Mouse (Mus musculus) heart, embryonic 11.5 days (tissue): ENCODE results near the gene Vps39. TPM values are rescaled to one million over a fixed set of nuclear protein-coding genes. Genes with fewer than 3 reads are reported as not detected.

Experiments used
- polyA plus RNA-seq: library from polyadenylated mRNA; unstranded; fragments of >200 nt; fragmentation: Nextera tagmentation; extraction: Ambion mirVana; gene quantifications from 2 replicates; pipeline ENCODE4 v1.2.1, GENCODE M21; 2014

Vps39 gene
- polyA plus RNA-seq, 1 experiment from 2014 or later = 19.1 TPM

Other genes with a start within 250 kb of the Vps39 start
- gene Ehd4, start 198.5 kb downstream of the Vps39 start, polyA plus RNA-seq = 97.3 and 113 TPM in 2 replicates
- 0.49 and 0.62 TPM in 2 replicates for gene Pla2g4e, start 107.8 kb downstream of the Vps39 start, polyA plus RNA-seq
- gene Pla2g4d, start 63.9 kb downstream of the Vps39 start, polyA plus RNA-seq = not detected in 2 replicates
- not detected in 2 replicates for gene Pla2g4f, start 39.0 kb downstream of the Vps39 start, polyA plus RNA-seq
- gene Ganc, start 50.8 kb upstream of the Vps39 start, polyA plus RNA-seq = 7.0 and 9.0 TPM in 2 replicates
- gene Tmem87a, start 51.0 kb upstream of the Vps39 start, polyA plus RNA-seq = 4.5 and 9.6 TPM in 2 replicates
- gene Capn3, start 102.9 kb upstream of the Vps39 start, polyA plus RNA-seq = 5.2 and 7.0 TPM in 2 replicates
- gene Zfp106, start 210.7 kb upstream of the Vps39 start, polyA plus RNA-seq = 50.7 and 56.6 TPM in 2 replicates
- gene Snap23, start 214.5 kb upstream of the Vps39 start, polyA plus RNA-seq = 66.2 and 69.1 TPM in 2 replicates